Mouse (Mus musculus): ENCODE measurements around the gene Top1.

GRCm38 (mm10) chr2:160700271-160700670 is 54.6 kb downstream of the Top1 start:
- TF ChIP-seq POLR2A (IDR thresholded peaks at IDR 0.05; ENCODE audit: extremely low read depth, insufficient read depth, low read length) (no peak), CTCF (IDR thresholded peaks at IDR 0.05; ENCODE audit: low read depth, low read length) (0 out of 2 replicates have a peak, but pooled peaks have one; percentile 8)

All from liver, adult 2 months (tissue).